Mouse (Mus musculus) hindlimb bud, embryonic 11.5 days (tissue): ENCODE measurements around the gene Il9.

Source experiments
- DNase-seq: peaks from one replicate; pipeline ENCODE4 v3.0.0-alpha.2; 2012; ENCODE audit warnings: low read depth, low spot score; ENCODE audit errors: extremely low spot score

The Il9 gene

DNA sequence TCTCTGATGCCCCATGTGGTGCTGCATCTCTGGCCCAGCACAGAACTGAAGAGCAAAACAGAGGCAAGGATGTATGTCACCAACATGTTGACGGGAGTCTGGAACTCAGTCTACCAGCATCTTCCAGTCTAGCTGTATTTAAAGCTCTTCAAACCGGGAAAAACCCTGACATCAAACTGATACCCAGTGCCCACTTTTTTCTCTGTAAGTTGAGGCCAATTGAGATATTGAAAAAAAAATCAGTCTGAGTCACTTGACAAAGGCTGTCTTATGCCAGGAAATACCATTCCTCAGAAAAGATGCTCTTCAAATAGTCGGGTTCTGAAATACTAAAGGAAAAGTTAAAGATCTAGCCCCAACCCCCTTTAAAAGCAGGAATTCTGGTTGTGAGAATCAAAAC is at the start of gene Il9:
TSS of gene Il9 (minus strand) at position 101 of the 400 bp plus-strand sequence.
- no peak for DNase-seq

DNA sequence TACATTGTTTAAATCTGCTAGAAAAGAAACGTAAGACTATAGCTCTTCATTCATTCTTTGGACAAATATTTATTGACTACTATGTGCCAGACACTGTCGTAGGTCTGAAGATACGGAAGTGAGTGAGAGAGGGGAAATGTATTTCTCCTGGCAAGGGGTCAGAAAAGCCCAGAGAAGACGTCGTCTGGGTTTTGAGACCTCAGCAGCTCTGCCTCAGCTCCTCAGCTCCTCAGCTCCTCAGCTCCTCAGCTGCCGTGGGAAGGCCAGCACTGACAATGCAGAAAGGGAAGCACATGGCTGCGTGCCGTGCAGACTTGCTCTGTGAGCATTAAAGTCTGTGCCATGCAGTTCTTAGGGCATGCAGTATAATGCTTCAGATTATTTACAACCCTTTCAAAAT is 47.6 kb upstream of the Il9 start:
- DNase-seq = no peak

DNA sequence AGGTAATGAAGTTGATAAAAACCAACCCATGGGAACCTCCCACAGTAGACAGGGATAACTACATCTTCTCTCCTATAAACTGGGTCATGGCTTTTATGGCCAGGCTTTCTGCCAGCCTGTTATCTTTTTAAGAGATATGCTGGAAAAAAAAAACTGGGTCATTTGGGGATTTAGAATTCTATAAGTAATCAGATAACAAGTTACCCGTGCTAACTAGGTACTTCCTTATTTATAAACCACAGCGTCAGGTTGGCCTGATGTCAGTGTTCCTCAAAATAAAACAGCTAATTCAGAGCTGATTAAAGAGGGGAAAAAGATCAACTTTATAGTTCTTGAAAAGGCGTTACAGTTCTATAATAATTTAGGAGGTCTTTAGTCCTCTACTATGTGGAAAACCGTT is 47.0 kb upstream of the Il9 start:
- no peak for DNase-seq

DNA sequence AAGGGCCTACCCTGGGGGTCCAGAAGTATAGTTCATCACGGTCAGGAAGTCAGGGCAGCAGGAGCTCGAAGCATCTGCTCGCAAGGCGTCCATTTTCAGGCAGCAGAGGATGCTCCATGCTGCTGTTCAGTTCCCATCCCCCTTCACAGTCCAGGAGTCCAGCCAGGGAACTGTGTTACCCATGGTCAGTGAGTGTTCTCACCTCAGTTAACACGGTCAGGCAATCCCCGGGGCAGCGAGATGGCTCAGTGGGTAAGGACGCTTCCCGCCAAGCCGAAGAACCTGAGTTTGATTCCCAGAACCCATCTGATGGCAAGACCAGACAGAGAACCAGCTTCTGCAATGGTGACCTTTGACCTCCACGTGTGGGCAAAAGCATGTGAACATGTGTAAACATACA is 46.2 kb upstream of the Il9 start:
- DNase-seq = no peak

DNA sequence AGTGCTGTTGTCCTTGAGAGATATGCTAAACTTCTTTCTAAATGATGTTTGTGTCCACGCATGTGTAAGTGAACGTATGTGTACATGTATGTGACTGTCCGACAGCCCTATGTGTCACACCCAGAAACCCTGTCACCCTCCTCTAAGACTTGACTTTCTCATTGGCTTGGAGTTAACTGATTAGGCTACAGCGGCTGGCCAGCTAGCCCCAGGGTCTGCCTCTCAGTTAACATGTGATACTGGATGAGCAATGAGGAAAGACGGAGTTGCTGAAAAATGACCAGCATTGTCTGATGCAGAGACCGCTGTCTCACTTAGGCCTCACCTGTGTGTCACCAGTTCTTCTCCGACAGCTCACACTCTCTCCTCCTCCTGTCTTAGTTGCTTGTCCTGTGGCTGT is 45.8 kb upstream of the Il9 start:
- no peak for DNase-seq

DNA sequence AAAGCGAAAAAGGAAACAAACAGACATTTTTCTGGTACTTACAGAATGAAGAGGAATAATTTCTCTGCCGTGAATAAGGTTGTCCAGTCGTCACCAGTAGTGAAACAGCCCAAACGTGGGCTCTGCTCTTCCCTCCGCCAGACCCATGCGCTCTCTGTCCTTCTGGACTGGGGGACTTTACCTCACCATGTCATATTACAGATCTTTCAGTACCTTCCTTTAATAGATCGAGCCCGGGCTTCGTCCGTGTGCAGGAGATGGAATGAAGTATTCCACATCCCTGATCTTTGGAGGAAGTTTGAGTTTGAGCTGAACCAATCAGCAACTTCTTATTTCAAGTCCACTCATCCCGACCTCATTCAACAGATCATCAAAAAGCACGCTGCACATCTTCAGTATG is 44.8 kb upstream of the Il9 start:
- no peak for DNase-seq

DNA sequence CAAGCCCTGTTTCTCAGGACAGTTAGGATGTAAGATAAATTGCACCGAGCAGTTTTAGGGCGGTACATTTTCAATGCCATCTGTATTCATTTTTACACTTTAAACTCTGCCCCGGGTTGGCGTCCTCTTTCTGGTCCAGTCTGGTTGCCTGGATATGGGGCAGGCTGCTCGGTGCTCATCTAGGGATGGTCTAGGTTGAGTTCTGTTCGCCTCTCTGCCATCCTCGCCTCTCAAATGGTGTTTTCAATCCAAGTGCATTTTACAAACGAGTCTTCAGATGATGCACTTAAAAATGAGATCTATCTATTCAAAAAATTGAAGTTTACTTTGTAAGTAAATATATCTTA is 40.7 kb upstream of the Il9 start:
- DNase-seq = no peak

DNA sequence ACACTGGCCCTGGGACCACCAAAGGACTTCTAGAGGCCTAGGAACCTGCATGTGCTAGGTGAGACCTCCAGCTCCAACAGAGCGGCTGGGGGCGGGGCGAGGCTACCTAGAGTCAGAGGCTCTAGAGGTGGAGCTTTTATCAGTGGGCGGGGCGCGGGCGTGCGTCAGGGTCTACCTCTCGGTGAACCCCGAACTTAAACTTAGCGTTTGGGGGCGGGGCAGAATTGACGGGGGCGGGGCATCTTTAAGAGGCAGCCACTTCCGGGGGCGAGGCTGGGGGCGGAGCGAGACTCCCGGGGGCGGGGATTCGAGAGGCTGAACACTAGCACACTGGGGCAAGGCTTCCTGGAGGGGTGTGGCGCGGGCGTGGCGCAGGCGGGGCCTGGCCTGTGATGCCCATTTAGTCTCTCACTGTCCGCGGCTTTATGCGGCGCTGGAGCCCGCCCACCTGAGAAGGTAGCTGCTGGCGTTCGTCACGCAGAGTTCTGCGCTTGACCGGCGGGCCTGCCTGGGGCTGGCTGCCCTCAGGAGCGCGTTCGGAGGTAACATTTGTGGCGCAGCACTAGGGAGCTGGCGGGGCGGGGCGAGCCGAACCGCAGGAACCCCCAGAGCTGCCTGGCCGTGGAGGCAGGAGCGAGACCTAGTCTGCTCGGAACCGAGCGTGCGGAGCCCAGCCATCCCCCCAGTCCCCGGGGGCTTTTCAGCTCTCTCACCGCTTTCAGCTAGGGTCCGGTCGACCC is 40.2 kb upstream of the Il9 start, which contains the start of gene Fbxl21:
TSS of gene Fbxl21 (plus strand) at position 392 of the 740 bp plus-strand sequence.
- peak; percentile 14 for DNase-seq

DNA sequence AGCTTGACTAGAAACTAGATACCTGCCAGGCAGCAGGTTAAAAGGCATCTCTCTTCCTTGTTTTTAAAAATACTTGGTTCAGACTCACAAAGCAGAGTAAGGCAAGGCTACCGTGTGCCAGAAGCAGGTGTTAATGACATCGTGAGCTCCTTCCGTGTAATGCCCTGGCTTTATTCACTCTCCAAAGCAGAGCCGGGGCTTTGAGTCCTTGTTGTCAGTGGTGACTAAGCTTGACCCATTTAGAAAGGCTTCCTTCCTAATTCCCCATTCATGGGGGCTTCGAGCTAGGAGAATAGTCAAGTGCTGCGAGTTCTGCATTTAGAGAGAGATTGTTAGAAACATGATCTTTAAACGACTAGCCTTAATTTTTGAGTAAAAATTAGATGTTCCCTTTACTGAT is 34.8 kb upstream of the Il9 start:
- DNase-seq = no peak

DNA sequence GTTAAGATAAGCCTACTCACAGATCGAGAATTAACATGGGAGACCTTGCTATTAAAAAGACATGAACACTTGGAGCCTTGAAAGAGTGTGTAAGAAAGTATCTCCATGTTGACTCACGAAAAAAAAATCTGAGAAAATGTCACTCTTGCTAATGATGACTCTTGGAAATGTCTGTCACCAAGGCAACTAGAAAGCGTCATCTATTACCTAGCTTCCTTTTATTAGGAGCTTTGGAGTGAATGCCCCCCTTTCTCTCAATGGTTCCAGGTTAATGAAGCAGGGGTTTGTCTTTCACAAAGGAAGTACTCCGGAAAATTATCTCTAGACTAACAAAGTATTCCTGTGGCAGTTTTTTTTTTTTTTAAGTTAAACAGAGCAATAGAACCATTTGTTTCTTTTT is 34.3 kb upstream of the Il9 start:
- no peak for DNase-seq

DNA sequence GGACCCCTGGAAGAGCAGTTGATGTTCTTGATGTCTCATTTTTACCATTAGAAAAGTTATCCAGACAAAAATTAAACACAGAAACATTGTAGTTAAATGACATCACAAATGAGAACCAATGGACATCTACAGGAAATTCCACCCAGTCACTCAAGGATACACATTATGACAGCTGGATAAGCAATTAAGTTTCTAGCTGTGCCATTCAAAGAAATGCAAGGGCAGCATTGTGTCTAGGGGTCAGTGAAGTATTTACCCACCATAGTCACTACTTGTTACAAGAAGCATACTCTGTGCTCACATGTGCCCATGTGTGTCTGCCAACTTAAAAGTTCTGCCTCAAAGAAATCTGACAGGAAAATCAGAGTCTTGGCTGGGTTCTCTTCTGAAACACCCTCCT is 31.5 kb upstream of the Il9 start:
- DNase-seq = no peak

DNA sequence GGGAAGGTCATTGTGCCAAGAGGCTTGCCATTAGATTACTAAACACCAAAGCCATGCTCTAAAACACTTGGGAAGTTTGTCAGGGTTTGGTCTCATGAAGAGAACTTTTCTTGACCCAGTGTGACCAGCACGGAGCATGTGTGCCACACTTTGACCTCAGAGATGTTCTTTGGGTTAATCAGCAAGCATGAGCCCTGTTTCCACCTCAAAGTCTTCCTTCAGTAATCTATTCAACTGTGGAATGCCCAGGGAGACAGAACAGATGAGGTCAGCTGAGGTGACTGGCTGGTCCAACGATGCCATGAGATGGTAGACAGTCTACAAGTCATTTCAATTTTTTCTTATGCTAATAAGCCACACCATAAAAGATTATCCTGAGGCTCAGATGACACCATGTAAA is 27.8 kb upstream of the Il9 start:
- DNase-seq = no peak

DNA sequence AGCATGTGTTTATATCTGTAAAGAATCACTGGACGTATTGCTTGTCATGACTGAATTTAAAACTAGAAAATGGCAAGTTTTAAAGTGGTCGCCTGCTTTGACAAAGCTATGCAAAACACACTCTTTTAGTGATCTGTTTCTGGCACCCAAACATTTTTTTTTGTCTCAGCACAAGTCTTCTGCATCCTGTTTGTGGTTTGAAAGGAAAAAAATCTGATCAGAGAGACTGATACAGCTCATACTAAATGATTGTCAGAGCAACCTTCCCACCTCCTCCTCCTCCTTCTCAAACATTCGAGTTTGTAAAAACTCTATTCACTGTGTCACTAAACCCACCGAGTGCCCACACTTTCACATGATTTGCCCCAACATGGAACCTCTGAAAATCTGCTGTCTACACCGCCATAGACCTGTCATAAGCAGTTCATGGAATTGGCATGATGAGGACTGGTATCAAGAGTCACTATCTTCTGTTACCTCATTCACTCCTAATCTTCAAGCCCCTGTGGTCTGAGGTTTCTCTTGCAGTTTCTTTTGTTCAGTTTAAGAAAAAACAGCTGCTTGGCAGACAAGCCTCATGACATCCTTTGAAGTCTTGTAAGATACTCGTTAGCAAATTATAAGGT is 24.9 kb upstream of the Il9 start:
- DNase-seq = no peak

DNA sequence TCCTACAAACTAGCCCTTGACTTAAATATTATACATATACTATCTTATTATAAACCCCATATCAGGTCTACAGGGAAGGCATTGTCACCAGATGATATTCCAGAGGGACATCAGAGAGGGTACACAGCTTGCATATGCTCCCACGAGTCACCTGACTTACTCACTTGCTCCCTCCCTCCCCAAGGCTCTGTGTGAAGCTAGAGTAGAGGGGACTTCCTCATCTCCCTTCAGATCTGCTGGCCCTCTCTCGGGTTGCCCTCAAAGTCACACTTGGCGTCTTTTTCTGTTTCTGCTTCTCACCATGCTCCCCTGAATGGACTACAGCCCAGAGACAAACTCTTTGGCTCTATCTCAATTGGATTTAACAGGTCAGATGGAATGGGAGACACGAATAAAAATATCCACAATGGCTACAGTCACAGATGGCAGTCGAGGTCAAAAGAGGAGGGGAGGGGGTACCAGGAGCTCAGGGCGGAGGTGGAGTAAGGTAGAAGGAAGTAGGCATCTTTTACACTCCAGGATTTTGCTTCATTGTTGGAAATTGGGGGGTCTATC is 19.9 kb upstream of the Il9 start:
- DNase-seq = no peak

DNA sequence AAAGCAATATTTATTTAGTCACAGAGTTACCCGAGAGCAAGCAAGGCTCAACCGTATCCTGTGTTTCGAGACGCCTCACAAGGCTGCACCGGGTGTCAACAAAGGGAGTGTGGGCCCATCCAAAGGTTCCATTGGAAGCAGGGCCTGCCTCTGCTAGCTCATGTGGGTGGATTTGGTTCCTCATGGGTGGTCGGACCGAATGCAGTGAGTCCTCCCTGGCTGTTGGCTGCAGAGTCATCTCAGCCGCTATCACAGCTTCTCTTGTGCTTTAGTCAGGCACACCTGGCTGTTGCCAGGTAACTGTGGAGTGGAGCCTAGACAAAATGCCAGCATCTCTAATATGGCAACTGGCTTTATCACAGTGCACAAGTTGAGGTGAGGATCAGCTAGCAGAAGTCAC is 18.6 kb upstream of the Il9 start:
- DNase-seq = no peak

DNA sequence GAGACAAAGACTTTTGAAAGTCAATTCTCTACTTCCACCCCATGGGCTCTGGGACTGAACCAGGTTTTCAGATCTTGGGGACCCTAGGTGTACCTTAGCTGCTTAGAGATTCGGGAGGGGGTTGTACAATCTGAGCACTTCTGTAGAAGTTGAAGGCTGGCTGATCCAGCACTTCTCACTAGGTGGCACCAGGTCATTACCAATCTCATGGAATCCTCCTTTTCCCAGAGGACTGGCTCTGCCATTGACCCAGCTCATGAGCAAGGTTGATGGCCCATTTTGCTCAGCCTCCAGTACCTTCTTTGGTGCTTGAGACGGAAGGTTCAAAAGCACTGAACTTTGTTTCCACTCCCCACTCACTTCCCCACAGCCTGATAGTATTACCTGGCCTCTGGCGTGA is 18.1 kb upstream of the Il9 start:
- no peak for DNase-seq

DNA sequence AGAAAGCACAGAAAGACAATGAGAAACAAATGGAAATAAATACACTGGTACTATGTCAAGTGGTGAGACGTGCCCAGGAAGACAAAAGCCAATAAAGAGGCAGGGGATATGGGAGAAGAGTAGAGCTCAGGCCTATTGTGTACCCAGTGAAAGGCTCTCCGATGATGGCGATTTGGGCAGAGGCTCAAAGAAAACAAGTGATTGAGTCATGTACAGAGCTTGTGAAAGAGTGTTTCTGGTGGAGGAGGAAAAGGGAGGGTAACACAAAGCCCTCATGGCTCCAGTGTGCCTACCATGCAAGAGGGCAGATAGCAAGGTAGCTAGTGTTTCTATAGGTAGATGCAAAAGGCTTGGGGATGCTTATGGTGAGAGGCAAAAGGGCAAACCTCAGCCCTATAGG is 12.4 kb upstream of the Il9 start:
- no peak for DNase-seq

DNA sequence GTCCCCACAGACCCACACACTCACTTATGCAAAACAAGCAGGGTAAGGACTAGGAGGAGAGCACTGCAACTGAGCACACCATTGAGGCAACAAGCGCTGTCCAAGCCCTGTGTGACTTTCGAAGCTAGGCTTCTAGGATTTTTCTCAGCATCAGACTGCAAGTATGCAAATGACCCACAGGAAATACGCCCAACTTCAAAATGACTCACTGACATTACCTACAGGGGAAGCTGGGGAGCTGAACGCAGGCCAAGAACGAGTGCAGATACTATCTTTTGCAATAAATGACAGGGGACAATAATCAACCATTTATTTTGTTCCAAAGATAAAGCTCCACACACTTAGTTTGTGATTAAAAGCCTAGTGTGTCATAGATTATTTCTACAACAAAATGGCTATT is 6.0 kb upstream of the Il9 start:
- DNase-seq = no peak

DNA sequence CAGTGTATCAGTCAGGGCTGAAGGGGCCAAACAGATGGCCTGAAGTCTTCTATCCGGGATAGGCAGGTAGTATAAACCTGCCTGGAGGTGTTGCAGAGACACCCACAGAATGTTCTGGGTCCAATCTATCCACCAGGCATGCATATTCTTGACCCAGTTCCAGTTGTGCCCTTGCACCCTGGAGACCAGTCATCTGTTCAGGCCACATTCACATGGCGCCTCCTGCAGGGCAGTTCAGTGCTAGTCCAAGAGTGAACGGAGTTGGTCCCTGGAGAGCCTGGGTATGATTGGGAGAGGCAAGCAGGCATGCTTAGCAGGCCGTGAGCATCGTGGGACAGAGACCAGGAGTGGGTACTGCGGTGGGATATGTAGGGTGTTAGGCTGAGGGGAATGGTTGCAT is 4.0 kb downstream of the Il9 start:
- no peak for DNase-seq

DNA sequence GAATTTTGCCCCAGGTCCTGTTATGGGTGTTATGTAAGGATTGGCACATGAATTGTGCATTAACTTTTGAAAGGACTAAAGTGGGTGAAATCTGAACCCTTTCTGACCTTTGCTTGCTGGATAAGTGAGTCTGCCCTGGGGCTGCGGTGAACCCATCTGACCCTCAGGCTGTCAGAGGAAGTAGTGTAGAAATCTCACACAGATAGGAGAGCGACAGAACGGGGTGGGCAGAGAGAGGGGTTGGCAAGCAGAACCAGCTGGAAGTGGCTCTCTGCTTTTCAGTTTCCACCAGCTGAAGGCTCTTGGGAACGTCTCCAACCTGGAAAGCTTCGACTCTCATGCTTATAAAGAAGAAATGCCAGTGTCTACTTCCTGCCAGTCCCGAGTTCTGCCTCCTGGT is 4.8 kb downstream of the Il9 start:
- no peak for DNase-seq

DNA sequence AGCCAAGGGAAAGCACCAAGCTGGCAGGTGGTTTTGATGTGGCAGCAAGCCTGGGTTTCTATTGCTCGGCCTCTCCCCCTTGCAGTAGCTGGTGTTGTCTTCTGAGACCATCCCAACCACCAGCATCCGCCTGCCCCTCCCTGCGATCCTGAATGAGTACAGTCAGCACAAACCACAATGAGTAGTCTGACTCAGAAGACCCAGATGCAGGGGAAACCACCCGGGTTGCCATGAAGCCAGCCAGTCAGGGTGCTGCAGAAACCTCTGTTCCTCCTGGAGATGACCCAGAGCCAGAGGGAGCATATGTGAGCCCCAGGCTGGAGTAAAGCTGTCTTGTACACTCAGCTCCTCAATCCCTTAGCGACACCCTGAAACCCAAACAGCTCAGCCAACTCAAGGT is 5.3 kb downstream of the Il9 start:
- no peak for DNase-seq

DNA sequence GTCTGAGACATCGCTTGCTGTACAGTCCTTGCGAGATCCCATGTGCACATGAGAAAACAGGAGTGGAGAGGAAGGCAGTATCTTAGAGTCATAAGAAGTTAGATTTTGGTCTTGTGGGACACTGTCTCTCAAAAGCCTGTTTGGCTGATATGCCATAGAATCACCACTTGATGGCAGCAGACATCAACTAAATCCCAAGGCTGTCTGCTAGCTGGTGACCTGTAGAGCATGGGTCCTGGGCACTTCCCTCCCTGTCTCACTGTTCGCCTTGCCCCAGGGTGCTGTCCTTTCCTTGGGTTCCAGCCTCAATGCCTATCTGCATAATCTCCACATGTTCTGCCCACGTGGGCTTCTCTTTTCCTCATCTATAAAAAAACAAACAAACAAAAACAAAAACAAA is 6.7 kb downstream of the Il9 start:
- DNase-seq = peak; percentile 41

DNA sequence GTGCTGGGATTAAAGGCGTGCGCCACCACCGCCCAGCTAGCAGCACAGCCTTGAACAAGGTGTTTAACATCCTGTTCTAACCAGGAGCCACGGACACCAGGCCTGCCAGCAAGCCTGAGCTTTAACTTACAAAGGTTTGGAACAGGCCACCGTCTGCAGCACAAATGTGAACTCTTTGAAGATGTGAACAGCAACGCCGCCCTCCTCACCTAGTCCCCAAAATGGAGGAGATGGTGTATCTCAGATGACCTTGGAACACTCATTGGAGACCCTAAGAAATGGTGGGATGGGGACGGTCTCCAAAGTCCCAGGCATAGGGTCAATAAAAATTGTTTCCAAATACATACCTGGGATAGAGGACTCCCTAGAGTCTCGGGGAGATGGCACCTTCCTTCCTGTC is 9.4 kb downstream of the Il9 start:
- DNase-seq = no peak
